ENCODE assay signal across 8 mouse cellular contexts in genomic region chr6:91515545-91516449, GRCm38 (mm10). TPM values are rescaled to one million over a fixed set of nuclear protein-coding genes. Genes with fewer than 3 reads are reported as not detected.
DNase-seq lines count a peak whose midpoint lies in the region; ATAC-seq and TF ChIP-seq lines count a peak whose summit lies in the region.

Xpc (minus strand) TSS chr6:91515888.
Lsm3 (plus strand) TSS chr6:91515928.

- no peaks in the 10 kb centered on the region for H3K27me3 ChIP-seq in forebrain, embryonic 10.5 days (ENCODE audit: poor library complexity, severe bottlenecking)
- no peaks in the 10 kb centered on the region for H3K27me3 ChIP-seq in heart, embryonic 15.5 days
- H3K27me3 ChIP-seq in liver, embryonic 14.5 days (ENCODE audit: control insufficient read depth, insufficient read depth, low read length) = no peaks in the 10 kb centered on the region
- H3K27me3 ChIP-seq in neural tube, embryonic 11.5 days (ENCODE audit: control insufficient read depth, insufficient read depth, low read length) = no peaks in the 10 kb centered on the region
- H3K27me3 ChIP-seq in stomach, postnatal 0 days (ENCODE audit: control insufficient read depth, insufficient read depth, low read length) = no peaks in the 10 kb centered on the region

- H3K4me3 ChIP-seq in forebrain, embryonic 10.5 days = peak within 1 kb of the TSS; percentile 94
- peak within 1 kb of the TSS; percentile 91 for H3K4me3 ChIP-seq in heart, embryonic 15.5 days
- H3K4me3 ChIP-seq in liver, embryonic 14.5 days (ENCODE audit: insufficient read depth in 1 of 2, low read depth in 2 of 2, low read length in 2 of 2) = peak within 1 kb of the TSS; percentile 88 to 99
- H3K4me3 ChIP-seq in neural tube, embryonic 11.5 days (ENCODE audit: low read depth, low read length) = peak within 1 kb of the TSS; percentile 72
- H3K4me3 ChIP-seq in stomach, postnatal 0 days (ENCODE audit: low read depth, low read length) = peak within 1 kb of the TSS; percentile 85

- ATAC-seq in heart, embryonic 15.5 days (replicated peaks; ENCODE audit: insufficient number of reproducible peaks, insufficient read depth, low FRiP score, low read depth) = peak; percentile 98
- ATAC-seq in liver, embryonic 14.5 days (ENCODE audit: insufficient read depth) = peak; percentile 98
- peak; percentile 98 for ATAC-seq in neural tube, embryonic 11.5 days (ENCODE audit: insufficient read depth, low FRiP score, low TSS enrichment)
- ATAC-seq in stomach, postnatal 0 days (ENCODE audit: low FRiP score, low TSS enrichment) = peak; percentile 99

- peak within 1 kb of the TSS; percentile 95 for H3K27ac ChIP-seq in forebrain, embryonic 10.5 days
- peak within 1 kb of the TSS; percentile 72 for H3K27ac ChIP-seq in heart, embryonic 15.5 days
- peak within 1 kb of the TSS; percentile 55 for H3K27ac ChIP-seq in liver, embryonic 14.5 days
- H3K27ac ChIP-seq in neural tube, embryonic 11.5 days (ENCODE audit: low read depth, low read length) = 0 out of 2 replicates have a peak within 1 kb of the TSS, but pooled peaks have one; percentile 34
- H3K27ac ChIP-seq in stomach, postnatal 0 days (replicated peaks) = peak within 1 kb of the TSS; percentile 71

- H3K4me1 ChIP-seq in forebrain, embryonic 10.5 days = peaks cover 28% of the 10 kb centered on the region
- peaks cover 30% of the 10 kb centered on the region for H3K4me1 ChIP-seq in heart, embryonic 15.5 days (replicated peaks)
- H3K4me1 ChIP-seq in liver, embryonic 14.5 days (replicated peaks; ENCODE audit: control insufficient read depth in 2 of 2, insufficient read depth in 2 of 2, low read length in 1 of 2) = peaks cover 9 to 14% of the 10 kb centered on the region in 2 experiments
- H3K4me1 ChIP-seq in neural tube, embryonic 11.5 days (ENCODE audit: control insufficient read depth, insufficient read depth, low read length) = peaks cover 9% of the 10 kb centered on the region; the same call in 1 of the 2 replicates
- peaks cover 4% of the 10 kb centered on the region; the same call in 1 of the 2 replicates for H3K4me1 ChIP-seq in stomach, postnatal 0 days (replicated peaks; ENCODE audit: control insufficient read depth, insufficient read depth)

- no peaks in the 10 kb centered on the region for H3K9me3 ChIP-seq in forebrain, embryonic 10.5 days
- no peaks in the 10 kb centered on the region for H3K9me3 ChIP-seq in heart, embryonic 15.5 days (replicated peaks)
- H3K9me3 ChIP-seq in liver, embryonic 14.5 days (ENCODE audit: control insufficient read depth, low read length) = no peaks in the 10 kb centered on the region
- H3K9me3 ChIP-seq in neural tube, embryonic 11.5 days (ENCODE audit: control insufficient read depth, low read length) = no peaks in the 10 kb centered on the region
- H3K9me3 ChIP-seq in stomach, postnatal 0 days (ENCODE audit: control insufficient read depth, low read length) = no peaks in the 10 kb centered on the region

- peaks cover 46% of the 10 kb centered on the region for H3K36me3 ChIP-seq in forebrain, embryonic 10.5 days (replicated peaks)
- peaks cover 30% of the 10 kb centered on the region for H3K36me3 ChIP-seq in heart, embryonic 15.5 days
- H3K36me3 ChIP-seq in liver, embryonic 14.5 days (replicated peaks; ENCODE audit: control insufficient read depth, insufficient read depth, low read depth) = peaks cover 27% of the 10 kb centered on the region
- H3K36me3 ChIP-seq in neural tube, embryonic 11.5 days (ENCODE audit: control insufficient read depth, insufficient read depth, low read length) = peaks cover 4% of the 10 kb centered on the region
- 0 out of 2 replicates have a peak, but pooled peaks cover 7% of the 10 kb centered on the region for H3K36me3 ChIP-seq in stomach, postnatal 0 days (ENCODE audit: control insufficient read depth, insufficient read depth, low read length)

- peak; percentile 64; the same call in 1 of the 2 replicates for TF ChIP-seq EP300 in liver, embryonic 14.5 days (IDR thresholded peaks at IDR 0.05; ENCODE audit: low read depth)
- TF ChIP-seq EP300 in stomach, postnatal 0 days (optimal IDR thresholded peaks at IDR 0.05) = peak; percentile 97

- WGBS in forebrain, embryonic 10.5 days = under 1% methylated on average over 80 of the region's 80 CpGs
- under 1% methylated on average over 80 of the region's 80 CpGs for WGBS in heart, embryonic 15.5 days
- under 1% methylated on average over 80 of the region's 80 CpGs for WGBS in liver, embryonic 14.5 days (ENCODE audit: insufficient replicate concordance)
- under 1% methylated on average over 80 of the region's 80 CpGs for WGBS in neural tube, embryonic 11.5 days
- under 1% methylated on average over 78 of the region's 80 CpGs for whole genome bisulfite sequencing in stomach, postnatal 0 days

- DNase-seq in CD8-positive naive resting alpha-beta T cell, adult 2 months (ENCODE audit: low read depth in 2 of 2, low spot score in 2 of 2) = peak; percentile 97 to 99
- peak; percentile 93 for DNase-seq in c-Kit-positive CD71-negative TER-119-negative erythroid progenitor cells, embryonic 14.5 days (ENCODE audit: low read depth)
- DNase-seq in forebrain, embryonic 10.5 days (ENCODE audit: extremely low spot score, low spot score) = peak; percentile 98
- peak; percentile 97 to 99 for DNase-seq in kidney, postnatal 25 days
- DNase-seq in liver, embryonic 14.5 days (ENCODE audit: low read depth in 3 of 3, low spot score in 3 of 3) = peak; percentile 93 to 94 (median 94)
- DNase-seq in neural tube, embryonic 11.5 days (ENCODE audit: low spot score) = peak; percentile 98
- peak; percentile 98 for DNase-seq in stomach, postnatal 0 days (ENCODE audit: low spot score)

- peak within 1 kb of the TSS; percentile 88 for H3K4me2 ChIP-seq in heart, embryonic 15.5 days
- peak within 1 kb of the TSS; percentile 95 for H3K4me2 ChIP-seq in liver, embryonic 14.5 days (ENCODE audit: low read depth)
- peak within 1 kb of the TSS; percentile 77 for H3K4me2 ChIP-seq in neural tube, embryonic 11.5 days (ENCODE audit: low read depth)
- peak within 1 kb of the TSS; percentile 92 for H3K4me2 ChIP-seq in stomach, postnatal 0 days (replicated peaks; ENCODE audit: low read depth)

- 0 out of 2 replicates have a peak, but pooled peaks have one; percentile 20 for TF ChIP-seq CTCF in liver, embryonic 14.5 days (IDR thresholded peaks at IDR 0.05; ENCODE audit: low read depth)
- peak; percentile 18; the same call in 1 of the 2 replicates for TF ChIP-seq CTCF in stomach, postnatal 0 days (IDR thresholded peaks at IDR 0.05; ENCODE audit: low read depth)

- H3K9ac ChIP-seq in heart, embryonic 15.5 days = peak within 1 kb of the TSS; percentile 88
- H3K9ac ChIP-seq in liver, embryonic 14.5 days (replicated peaks) = peak within 1 kb of the TSS; percentile 86
- peak within 1 kb of the TSS; percentile 84 for H3K9ac ChIP-seq in neural tube, embryonic 11.5 days (ENCODE audit: low read length)
- H3K9ac ChIP-seq in stomach, postnatal 0 days (ENCODE audit: low read length) = peak within 1 kb of the TSS; percentile 89

RNA-seq across cellular contexts. Expression of gene Xpc, which starts in this region (rescaled TPM):
- 22.7 and 23.2 TPM in 2 replicates for polyA plus RNA-seq in forebrain, embryonic 10.5 days (2016; fragmentation: Nextera tagmentation; extraction: Ambion mirVana)
- polyA plus RNA-seq in heart, embryonic 15.5 days (2015; fragmentation: Nextera tagmentation; extraction: Ambion mirVana) = 10.5 and 13.1 TPM in 2 replicates
- polyA plus RNA-seq in liver, embryonic 14.5 days (2012; rRNA removed) = 1.8 and 2.8 TPM in 2 replicates
- polyA plus RNA-seq in liver, embryonic 14.5 days (2014; fragmentation: Nextera tagmentation; extraction: Ambion mirVana) = 3.6 and 3.7 TPM in 2 replicates
- polyA plus RNA-seq in neural tube, embryonic 11.5 days (2014; fragmentation: Nextera tagmentation; extraction: Ambion mirVana) = 22.2 and 23.9 TPM in 2 replicates
- polyA plus RNA-seq in stomach, postnatal 0 days (2015; fragmentation: Nextera tagmentation; extraction: Ambion mirVana) = 8.9 and 9.3 TPM in 2 replicates

RNA-seq across cellular contexts. Expression of gene Lsm3, which starts in this region (rescaled TPM):
- polyA plus RNA-seq in forebrain, embryonic 10.5 days (2016; fragmentation: Nextera tagmentation; extraction: Ambion mirVana) = 433 and 450 TPM in 2 replicates
- polyA plus RNA-seq in heart, embryonic 15.5 days (2015; fragmentation: Nextera tagmentation; extraction: Ambion mirVana) = 155 and 161 TPM in 2 replicates
- 56.3 and 84.8 TPM in 2 replicates for polyA plus RNA-seq in liver, embryonic 14.5 days (2012; rRNA removed)
- polyA plus RNA-seq in liver, embryonic 14.5 days (2014; fragmentation: Nextera tagmentation; extraction: Ambion mirVana) = 167 and 171 TPM in 2 replicates
- polyA plus RNA-seq in neural tube, embryonic 11.5 days (2014; fragmentation: Nextera tagmentation; extraction: Ambion mirVana) = 292 and 313 TPM in 2 replicates
- 107 and 121 TPM in 2 replicates for polyA plus RNA-seq in stomach, postnatal 0 days (2015; fragmentation: Nextera tagmentation; extraction: Ambion mirVana)

Comparison
In these comparisons a context has a peak if more than half of its experiments do, and no peak if none do; other contexts are left out.
1. Peak in every context shown above with its lines: DNase-seq, ATAC-seq, H3K4me3 ChIP-seq and H3K27ac ChIP-seq.
2. H3K27ac ChIP-seq: peak in every context shown above with its lines; median percentile 95 in forebrain, embryonic 10.5 days; 72 in heart, embryonic 15.5 days; 71 in stomach, postnatal 0 days; 55 in liver, embryonic 14.5 days; 34 in neural tube, embryonic 11.5 days.